Mouse (Mus musculus): ENCODE measurements at regions not wholly inside any gene's neighbourhood (a gene's known extent, or its start where the extent isn't known, plus 50 kb on each side); places are given as distances from the start of the nearest gene placed in this dataset.

DNA sequence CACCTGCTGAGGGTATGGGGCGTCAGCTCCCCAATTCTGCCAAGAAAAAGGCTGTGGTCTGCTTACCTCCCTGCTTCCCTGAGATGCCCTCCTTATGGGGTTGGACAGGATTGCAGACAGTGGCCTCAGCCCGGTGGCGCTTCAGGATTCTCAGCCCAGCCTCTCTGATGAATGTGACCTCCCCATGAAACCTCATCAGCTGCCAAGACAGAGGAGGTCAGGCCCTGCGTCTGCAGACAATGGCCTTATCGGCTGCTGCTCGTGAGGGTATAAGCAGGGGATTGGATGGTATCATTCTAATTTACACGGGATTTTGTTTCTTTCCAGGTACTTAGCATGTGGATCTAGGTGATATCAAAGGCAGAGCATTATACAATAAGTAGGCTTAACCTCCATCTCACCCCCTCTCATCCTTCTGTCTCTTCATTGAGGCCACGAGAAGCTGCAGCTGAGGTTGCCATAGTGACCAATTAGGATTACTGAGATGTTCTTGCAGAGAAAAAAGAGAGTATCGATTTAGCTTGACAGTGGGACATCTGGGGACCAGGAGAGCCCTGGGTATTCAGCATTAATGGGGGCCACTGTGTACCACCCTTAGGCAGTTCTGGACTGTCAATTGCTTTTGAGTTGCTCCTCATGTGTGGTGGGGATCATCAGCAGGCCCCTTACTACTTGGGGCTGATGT lies 327.6 kb upstream of the 4931429L15Rik start:
- TF ChIP-seq CTCF (IDR thresholded peaks at IDR 0.05; ENCODE audit: borderline replicate concordance, insufficient read depth, low read depth, low read length), result no peak
- TF ChIP-seq POLR2A (IDR thresholded peaks at IDR 0.05; ENCODE audit: borderline replicate concordance, insufficient read depth, low read length), result no peak

Data from cerebellum, adult 2 months (tissue).